Mouse (Mus musculus) C2C12 (cell line): ENCODE results near the gene Rtraf. TPM values are rescaled to one million over a fixed set of nuclear protein-coding genes. Genes with fewer than 3 reads are reported as not detected.

ENCODE experiments used
- H3K27me3 ChIP-seq: one replicate; pipeline ENCODE4 v1.6.1; 2011; ENCODE audit not compliant: control insufficient read depth, insufficient read depth, insufficient read length
- H3K36me3 ChIP-seq: one replicate; pipeline ENCODE4 v1.6.1; 2011; ENCODE audit not compliant: control insufficient read depth, insufficient read depth
- H3K4me3 ChIP-seq: one replicate; pipeline ENCODE4 v1.5.1; 2011; ENCODE audit warnings: mild to moderate bottlenecking, control low read depth; ENCODE audit not compliant: poor library complexity, insufficient read depth, severe bottlenecking
- H3K79me2 ChIP-seq: one replicate; pipeline ENCODE4 v1.6.1; 2011; ENCODE audit not compliant: control insufficient read depth, insufficient read depth
- H3K79me3 ChIP-seq: one replicate; pipeline ENCODE4 v1.6.1; 2011; ENCODE audit warnings: low read depth, control low read depth
- H3ac ChIP-seq: one replicate; pipeline ENCODE3; 2011; ENCODE audit warnings: low read depth; ENCODE audit not compliant: control insufficient read depth, insufficient read length
- CEBPB ChIP-seq: IDR thresholded peaks from one replicate; pipeline ENCODE4 v1.6.1; 2011; ENCODE audit warnings: low read depth, mild to moderate bottlenecking, control low read depth, moderate library complexity
- CTCF ChIP-seq: IDR thresholded peaks from one replicate; pipeline ENCODE4 v1.5.1; 2011; ENCODE audit not compliant: control insufficient read depth, insufficient read depth, insufficient read length
- FOSL1 ChIP-seq: IDR thresholded peaks from one replicate; pipeline ENCODE4 v1.8.0; 2011; ENCODE audit warnings: mild to moderate bottlenecking, low read length; ENCODE audit not compliant: poor library complexity, insufficient read depth, severe bottlenecking
- MAX ChIP-seq: IDR thresholded peaks from one replicate; pipeline ENCODE4 v1.6.1; 2011; ENCODE audit warnings: mild to moderate bottlenecking, control low read depth
- MYOD1 ChIP-seq: IDR thresholded peaks from one replicate; pipeline ENCODE4 v1.6.1; 2011; ENCODE audit warnings: low read depth; ENCODE audit not compliant: control insufficient read depth, insufficient read length
- MYOG ChIP-seq: IDR thresholded peaks from one replicate; pipeline ENCODE4 v1.6.1; 2011; ENCODE audit not compliant: control insufficient read depth, insufficient read length; ENCODE audit errors: extremely low read depth
- USF1 ChIP-seq: IDR thresholded peaks from one replicate; pipeline ENCODE4 v1.6.1; 2011; ENCODE audit warnings: low read depth, mild to moderate bottlenecking, control low read depth, moderate library complexity
- polyA plus RNA-seq: library from polyadenylated mRNA; unstranded; fragments of >200 nt; fragmentation: generic; extraction: Trizol; gene quantifications from one replicate; pipeline ENCODE4 v1.2.1, GENCODE M21; 2012; ENCODE audit warnings: missing spikeins

Gene Rtraf
- polyA plus RNA-seq, 1 experiment, result 115 TPM

GRCm38 (mm10) chr14:19769441-19770200 is 54.0 kb downstream of the Rtraf start:
- no peak overlapping the region for H3K4me3 ChIP-seq
- no peaks in the 10 kb centered on the region for H3K36me3 ChIP-seq
- no peaks in the 10 kb centered on the region for H3K79me3 ChIP-seq
- no peak for TF ChIP-seq MYOG
- TF ChIP-seq CEBPB, result no peak
- no peak for TF ChIP-seq MYOD1
- TF ChIP-seq CTCF, result no peak
- TF ChIP-seq USF1, result no peak
- no peak for TF ChIP-seq MAX
- no peaks in the 10 kb centered on the region for H3K79me2 ChIP-seq
- H3ac ChIP-seq, result no peak overlapping the region
- H3K27me3 ChIP-seq, result no peaks in the 10 kb centered on the region

- Histone ChIP-seq H3K36me3 (no peaks in the 10 kb centered on the region), H3K79me2 (no peaks in the 10 kb centered on the region), H3K4me3 (no peak overlapping the region), H3ac (no peak overlapping the region), H3K27me3 (no peaks in the 10 kb centered on the region), H3K79me3 (no peaks in the 10 kb centered on the region)
- TF ChIP-seq FOSL1, result no peak
- TF ChIP-seq MAX, result no peak
- TF ChIP-seq USF1, result no peak
- TF ChIP-seq CEBPB, result no peak
- no peak for TF ChIP-seq MYOG
- TF ChIP-seq CTCF, result no peak
- no peak for TF ChIP-seq MYOD1
These were observed 55.0 kb downstream of the Rtraf start for GRCm38 (mm10) chr14:19768648-19769047.

GRCm38 (mm10) chr14:19766380-19766649 is 57.3 kb downstream of the Rtraf start:
- Histone ChIP-seq H3K27me3 (no peaks in the 10 kb centered on the region), H3ac (no peak overlapping the region), H3K4me3 (no peak overlapping the region), H3K79me2 (no peaks in the 10 kb centered on the region), H3K36me3 (no peaks in the 10 kb centered on the region), H3K79me3 (no peaks in the 10 kb centered on the region)
- TF ChIP-seq FOSL1, result no peak
- no peak for TF ChIP-seq MYOG
- no peak for TF ChIP-seq CTCF
- TF ChIP-seq CEBPB, result no peak
- no peak for TF ChIP-seq MYOD1
- no peak for TF ChIP-seq USF1
- no peak for TF ChIP-seq MAX

- no peaks in the 10 kb centered on the region for H3K79me3 ChIP-seq
- TF ChIP-seq USF1, result no peak
- TF ChIP-seq MAX, result no peak
- TF ChIP-seq MYOD1, result no peak
- no peak for TF ChIP-seq MYOG
- TF ChIP-seq CTCF, result no peak
- TF ChIP-seq FOSL1, result no peak
- no peak for TF ChIP-seq CEBPB
- no peaks in the 10 kb centered on the region for H3K27me3 ChIP-seq
- H3K36me3 ChIP-seq, result no peaks in the 10 kb centered on the region
- H3K79me2 ChIP-seq, result no peaks in the 10 kb centered on the region
- no peak overlapping the region for H3ac ChIP-seq
- no peak overlapping the region for H3K4me3 ChIP-seq
These were observed 57.9 kb downstream of the Rtraf start for GRCm38 (mm10) chr14:19765539-19766379.

GRCm38 (mm10) chr14:19764331-19764730 is 59.3 kb downstream of the Rtraf start:
- Histone ChIP-seq H3K27me3 (no peaks in the 10 kb centered on the region), H3K36me3 (no peaks in the 10 kb centered on the region), H3ac (no peak overlapping the region), H3K79me3 (no peaks in the 10 kb centered on the region), H3K4me3 (no peak overlapping the region), H3K79me2 (no peaks in the 10 kb centered on the region)
- no peak for TF ChIP-seq USF1
- TF ChIP-seq MAX, result no peak
- no peak for TF ChIP-seq MYOD1

- no peak overlapping the region for H3K4me3 ChIP-seq
- no peaks in the 10 kb centered on the region for H3K79me3 ChIP-seq
- no peaks in the 10 kb centered on the region for H3K36me3 ChIP-seq
- TF ChIP-seq MAX (no peak), FOSL1 (no peak), MYOG (no peak), CEBPB (no peak), USF1 (no peak), CTCF (no peak), MYOD1 (no peak)
- H3ac ChIP-seq, result no peak overlapping the region
- no peaks in the 10 kb centered on the region for H3K27me3 ChIP-seq
- no peaks in the 10 kb centered on the region for H3K79me2 ChIP-seq
These were observed 60.1 kb downstream of the Rtraf start for GRCm38 (mm10) chr14:19763527-19763926.
